Mouse (Mus musculus): ENCODE measurements at regions not wholly inside any gene's neighbourhood (a gene's known extent, or its start where the extent isn't known, plus 50 kb on each side); places are given as distances from the start of the nearest gene placed in this dataset.

- Histone ChIP-seq H3K36me3 (ENCODE audit: control insufficient read depth, insufficient read depth, low read length) (no peaks in the 10 kb centered on the region), H3K27me3 (ENCODE audit: control insufficient read depth, insufficient read depth, low read length) (no peaks in the 10 kb centered on the region), H3K27ac (ENCODE audit: insufficient read depth, low read depth, low read length) (peak overlapping the region; percentile 64; the same call in 1 of the 2 replicates), H3K4me3 (ENCODE audit: low read depth, low read length) (no peak overlapping the region), H3K4me1 (ENCODE audit: control insufficient read depth, insufficient read depth, insufficient read length, low read length) (peaks cover 4% of the 10 kb centered on the region; the same call in 1 of the 2 replicates)
- TF ChIP-seq POLR2A (IDR thresholded peaks at IDR 0.05; ENCODE audit: low read depth, low read length) = no peak
- WGBS = 49% methylated on average over 3 of the region's 3 CpGs
These were observed 292.4 kb downstream of the Cd47 start for GRCm38 (mm10) chr16:50092780-50093179.

GRCm38 (mm10) chr16:50095858-50096551 is 295.7 kb downstream of the Cd47 start:
- Histone ChIP-seq H3K36me3 (ENCODE audit: control insufficient read depth, insufficient read depth, low read length) (no peaks in the 10 kb centered on the region), H3K4me1 (ENCODE audit: control insufficient read depth, insufficient read depth, insufficient read length, low read length) (peaks cover 4% of the 10 kb centered on the region; the same call in 1 of the 2 replicates), H3K27me3 (ENCODE audit: control insufficient read depth, insufficient read depth, low read length) (no peaks in the 10 kb centered on the region), H3K4me3 (ENCODE audit: low read depth, low read length) (no peak overlapping the region), H3K27ac (ENCODE audit: insufficient read depth, low read depth, low read length) (peak overlapping the region; percentile 74)
- no peak for TF ChIP-seq CTCF (IDR thresholded peaks at IDR 0.05; ENCODE audit: extremely low read depth, insufficient read length, insufficient replicate concordance, low read depth, low read length)
- 35% methylated on average over 6 of the region's 6 CpGs for WGBS

- Histone ChIP-seq H3K4me3 (ENCODE audit: low read depth, low read length) (no peak overlapping the region), H3K4me1 (ENCODE audit: control insufficient read depth, insufficient read depth, insufficient read length, low read length) (peaks cover 4% of the 10 kb centered on the region; the same call in 1 of the 2 replicates), H3K36me3 (ENCODE audit: control insufficient read depth, insufficient read depth, low read length) (no peaks in the 10 kb centered on the region), H3K27ac (ENCODE audit: insufficient read depth, low read depth, low read length) (peak overlapping the region; percentile 74), H3K27me3 (ENCODE audit: control insufficient read depth, insufficient read depth, low read length) (no peaks in the 10 kb centered on the region)
- TF ChIP-seq POLR2A (IDR thresholded peaks at IDR 0.05; ENCODE audit: low read depth, low read length) (no peak), CTCF (IDR thresholded peaks at IDR 0.05; ENCODE audit: extremely low read depth, insufficient read length, insufficient replicate concordance, low read depth, low read length) (no peak)
- 41% methylated on average over 2 of the region's 2 CpGs for WGBS
These were observed 296.2 kb downstream of the Cd47 start for GRCm38 (mm10) chr16:50096563-50096962.

DNA sequence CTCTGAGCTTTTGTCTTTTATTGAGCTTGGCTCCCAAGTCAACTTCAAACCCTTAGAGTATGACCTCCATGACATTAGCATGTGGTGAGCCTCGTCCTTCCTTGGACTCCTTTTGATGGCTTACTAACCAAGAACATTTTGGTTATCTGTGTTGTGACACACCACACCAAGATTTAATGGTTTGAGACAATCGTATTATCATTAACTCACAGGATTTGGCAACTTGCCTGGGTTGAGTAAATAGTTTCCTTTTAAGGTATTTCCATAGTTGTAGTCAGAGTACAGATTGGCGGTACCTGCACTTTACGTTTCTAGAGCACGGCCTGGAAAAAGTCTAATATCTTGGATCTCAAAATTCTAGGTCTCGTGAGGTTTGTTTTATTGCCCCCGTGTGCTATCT is 303.0 kb downstream of the Cd47 start:
- no peaks in the 10 kb centered on the region for H3K27me3 ChIP-seq (ENCODE audit: control insufficient read depth, insufficient read depth, low read length)
- H3K27ac ChIP-seq (ENCODE audit: insufficient read depth, low read depth, low read length) = no peak overlapping the region
- no peak for TF ChIP-seq POLR2A (IDR thresholded peaks at IDR 0.05; ENCODE audit: low read depth, low read length)
- no peak for TF ChIP-seq CTCF (IDR thresholded peaks at IDR 0.05; ENCODE audit: extremely low read depth, insufficient read length, insufficient replicate concordance, low read depth, low read length)
- WGBS = 32% methylated on average over 7 of the region's 7 CpGs
- no peak overlapping the region for H3K4me3 ChIP-seq (ENCODE audit: low read depth, low read length)
- no peaks in the 10 kb centered on the region for H3K4me1 ChIP-seq (ENCODE audit: control insufficient read depth, insufficient read depth, insufficient read length, low read length)
- no peaks in the 10 kb centered on the region for H3K36me3 ChIP-seq (ENCODE audit: control insufficient read depth, insufficient read depth, low read length)

GRCm38 (mm10) chr16:50118150-50118549 is 314.0 kb downstream of the Bbx start:
- H3K27me3 ChIP-seq (ENCODE audit: control insufficient read depth, insufficient read depth, low read length) = no peaks in the 10 kb centered on the region
- H3K4me3 ChIP-seq (ENCODE audit: low read depth, low read length) = no peak overlapping the region
- no peaks in the 10 kb centered on the region for H3K36me3 ChIP-seq (ENCODE audit: control insufficient read depth, insufficient read depth, low read length)
- 92% methylated on average over 7 of the region's 7 CpGs for WGBS
- H3K4me1 ChIP-seq (ENCODE audit: control insufficient read depth, insufficient read depth, insufficient read length, low read length) = no peaks in the 10 kb centered on the region
- TF ChIP-seq CTCF (IDR thresholded peaks at IDR 0.05; ENCODE audit: extremely low read depth, insufficient read length, insufficient replicate concordance, low read depth, low read length) (peak; percentile 63; the same call in 1 of the 2 replicates), POLR2A (IDR thresholded peaks at IDR 0.05; ENCODE audit: low read depth, low read length) (no peak)
- H3K27ac ChIP-seq (ENCODE audit: insufficient read depth, low read depth, low read length) = no peak overlapping the region

DNA sequence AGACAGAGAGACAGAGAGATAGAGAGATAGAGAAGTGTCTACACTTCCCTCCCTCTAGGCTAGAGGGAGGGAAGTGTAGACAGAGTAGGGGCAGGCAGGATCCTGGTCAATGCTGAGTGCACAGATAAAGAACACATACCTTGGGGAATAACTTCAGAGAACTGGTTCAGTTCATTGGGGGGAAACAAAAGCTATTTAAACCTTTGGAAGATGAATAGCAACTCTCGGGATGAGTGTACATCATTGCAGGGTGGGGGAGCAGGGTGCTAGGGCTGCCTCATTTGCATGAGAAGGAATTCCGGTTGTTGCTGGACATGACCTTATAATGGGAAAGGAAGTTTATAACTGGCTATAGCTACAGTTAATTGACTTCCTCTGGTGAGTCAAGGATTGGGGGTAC is 309.7 kb downstream of the Bbx start:
- 65% methylated on average over 2 of the region's 2 CpGs for WGBS
- no peaks in the 10 kb centered on the region for H3K36me3 ChIP-seq (ENCODE audit: control insufficient read depth, insufficient read depth, low read length)
- H3K4me3 ChIP-seq (ENCODE audit: low read depth, low read length) = no peak overlapping the region
- TF ChIP-seq CTCF (IDR thresholded peaks at IDR 0.05; ENCODE audit: extremely low read depth, insufficient read length, insufficient replicate concordance, low read depth, low read length) = no peak
- no peak for TF ChIP-seq POLR2A (IDR thresholded peaks at IDR 0.05; ENCODE audit: low read depth, low read length)
- no peaks in the 10 kb centered on the region for H3K4me1 ChIP-seq (ENCODE audit: control insufficient read depth, insufficient read depth, insufficient read length, low read length)
- no peaks in the 10 kb centered on the region for H3K27me3 ChIP-seq (ENCODE audit: control insufficient read depth, insufficient read depth, low read length)
- H3K27ac ChIP-seq (ENCODE audit: insufficient read depth, low read depth, low read length) = no peak overlapping the region

- 93% methylated on average over 4 of the region's 4 CpGs for WGBS
- TF ChIP-seq POLR2A (IDR thresholded peaks at IDR 0.05; ENCODE audit: low read depth, low read length) = no peak
- no peak for TF ChIP-seq CTCF (IDR thresholded peaks at IDR 0.05; ENCODE audit: extremely low read depth, insufficient read length, insufficient replicate concordance, low read depth, low read length)
- H3K4me3 ChIP-seq (ENCODE audit: low read depth, low read length) = no peak overlapping the region
- H3K27me3 ChIP-seq (ENCODE audit: control insufficient read depth, insufficient read depth, low read length) = no peaks in the 10 kb centered on the region
- no peaks in the 10 kb centered on the region for H3K4me1 ChIP-seq (ENCODE audit: control insufficient read depth, insufficient read depth, insufficient read length, low read length)
- H3K36me3 ChIP-seq (ENCODE audit: control insufficient read depth, insufficient read depth, low read length) = no peaks in the 10 kb centered on the region
- no peak overlapping the region for H3K27ac ChIP-seq (ENCODE audit: insufficient read depth, low read depth, low read length)
These were observed 307.5 kb downstream of the Bbx start for GRCm38 (mm10) chr16:50124646-50125045.
